Mouse (Mus musculus) ES-E14 (cell line): ENCODE measurements at regions not wholly inside any gene's neighbourhood (a gene's known extent, or its start where the extent isn't known, plus 50 kb on each side); places are given as distances from the start of the nearest gene placed in this dataset.

Experiments
- DNase-seq: peaks from one replicate; pipeline ENCODE4 v3.0.0-alpha.2; 2013; ENCODE audit warnings: low read depth, low spot score
- H3K27ac ChIP-seq: 2 replicates; pipeline ENCODE4 v1.5.1; 2012; ENCODE audit warnings: low read depth, mild to moderate bottlenecking, low read length, moderate library complexity, mixed read lengths; ENCODE audit not compliant: poor library complexity, insufficient read depth, severe bottlenecking
- H3K36me3 ChIP-seq: 2 replicates; pipeline ENCODE4 v1.6.1; 2012; ENCODE audit warnings: mild to moderate bottlenecking, low read length, moderate library complexity, mixed read lengths; ENCODE audit not compliant: control insufficient read depth, poor library complexity, insufficient read depth, severe bottlenecking
- H3K4me1 ChIP-seq, 2 experiments: fragments of 150-350 bp in 1 of 2; sonication (generic) in 1 of 2; 2 replicates each; pipeline ENCODE4 v1.6.1; 2012; ENCODE audit warnings: low read length in 2 of 2, mild to moderate bottlenecking in 1 of 2, mixed read lengths in 1 of 2; ENCODE audit not compliant: control insufficient read depth in 2 of 2, insufficient read depth in 2 of 2, poor library complexity in 1 of 2
- H3K4me3 ChIP-seq, 2 experiments: fragments of 150-350 bp in 1 of 2; sonication (generic) in 1 of 2; 2 replicates each; pipeline ENCODE4 v1.5.1; 2012; ENCODE audit warnings: low read length in 2 of 2, low read depth in 1 of 2, mild to moderate bottlenecking in 1 of 2, mixed read lengths in 1 of 2; ENCODE audit not compliant: insufficient read depth in 1 of 2, poor library complexity in 1 of 2, severe bottlenecking in 1 of 2
- H3K9ac ChIP-seq: 2 replicates; pipeline ENCODE4 v1.6.1; 2012; ENCODE audit warnings: low read depth, mild to moderate bottlenecking, low read length, mixed read lengths; ENCODE audit not compliant: poor library complexity, insufficient read depth, severe bottlenecking
- H3K9me3 ChIP-seq: fragments of 150-350 bp; sonication (generic); 2 replicates; pipeline ENCODE4 v1.6.1; 2012; ENCODE audit warnings: low read depth, mild to moderate bottlenecking, low read length; ENCODE audit not compliant: control insufficient read depth, insufficient read depth
- CHD2 ChIP-seq: IDR thresholded peaks from 2 replicates; pipeline ENCODE4 v1.6.1; 2014; ENCODE audit warnings: mild to moderate bottlenecking, low read depth, low read length, inconsistent platforms
- HCFC1 ChIP-seq: IDR thresholded peaks from 2 replicates; pipeline ENCODE4 v1.6.1; 2012; ENCODE audit warnings: low read length, inconsistent platforms, borderline replicate concordance; ENCODE audit not compliant: insufficient read depth
- MAFK ChIP-seq: IDR thresholded peaks from 2 replicates; pipeline ENCODE4 v1.6.1; 2014; ENCODE audit warnings: mild to moderate bottlenecking, low read depth, low read length, inconsistent platforms; ENCODE audit not compliant: insufficient read depth
- ZC3H11A ChIP-seq: IDR thresholded peaks from 2 replicates; pipeline ENCODE4 v1.6.1; 2012; ENCODE audit warnings: low read depth, mild to moderate bottlenecking, inconsistent platforms, low read length, borderline replicate concordance
- ZNF384 ChIP-seq: IDR thresholded peaks from 2 replicates; pipeline ENCODE4 v1.6.1; 2012; ENCODE audit warnings: low read depth, low read length, inconsistent platforms
- in situ Hi-C, 2 experiments: fragments of 600-800 bp; cut with MboI; formaldehyde crosslinking; loops; one replicate each; pipeline ENCODE4 v1.15.1; 2025; ENCODE audit warnings: low sequenced_read_pairs in 2 of 2, inconsistent platforms in 1 of 2; ENCODE audit not compliant: unreplicated experiment in 2 of 2

DNA sequence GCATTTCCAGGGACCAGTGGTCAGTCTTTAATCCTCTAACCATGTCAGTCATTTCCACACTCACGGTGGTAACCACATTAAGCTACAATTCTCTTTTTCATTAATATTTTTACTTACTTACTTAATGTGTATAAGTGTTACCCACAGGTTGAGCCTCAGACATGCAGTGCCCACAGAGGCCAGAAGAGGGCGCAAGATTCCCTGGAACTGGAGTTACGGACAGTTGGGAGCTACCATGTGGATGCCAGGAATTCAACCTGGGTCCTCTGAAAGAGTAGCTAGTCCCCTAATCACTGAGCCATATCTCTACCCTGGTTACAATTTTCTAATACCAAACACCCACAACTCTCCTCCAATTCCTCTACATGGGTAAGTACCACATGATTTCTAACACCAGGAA is 420.5 kb downstream of the Lrig3 start:
- H3K4me1 ChIP-seq, result no peaks in the 10 kb centered on the region
- no peaks in the 10 kb centered on the region for H3K36me3 ChIP-seq
- no peak overlapping the region for H3K4me3 ChIP-seq
- no peaks in the 10 kb centered on the region for H3K9me3 ChIP-seq
- H3K9ac ChIP-seq, result no peak overlapping the region
- TF ChIP-seq CHD2 (no peak), MAFK (no peak), HCFC1 (no peak), ZC3H11A (peak; percentile 52; the same call in 1 of the 2 replicates)
- no peak overlapping the region for H3K27ac ChIP-seq
- in situ Hi-C loops, result no loop called here
- DNase-seq, result peak; percentile 37

DNA sequence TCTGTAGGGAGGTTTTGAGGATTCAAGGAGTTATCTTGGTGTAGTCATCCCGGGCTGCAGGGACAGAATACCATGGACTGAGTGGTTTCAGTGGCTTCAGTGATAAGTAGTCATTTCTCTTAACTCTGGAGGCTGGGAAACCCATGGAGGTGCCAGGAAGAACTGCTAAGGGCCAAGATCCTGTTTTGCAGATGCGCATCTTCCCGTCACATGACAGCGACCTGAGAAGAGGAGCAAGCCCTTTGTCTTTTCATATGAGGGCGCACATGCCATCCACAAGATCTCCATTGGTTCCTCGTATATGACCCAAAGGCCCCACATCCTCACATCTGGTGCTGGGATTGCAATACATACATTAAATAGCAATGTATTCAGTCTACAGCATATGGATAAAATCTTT is 419.7 kb downstream of the Lrig3 start:
- Histone ChIP-seq H3K9me3 (no peaks in the 10 kb centered on the region), H3K4me3 (no peak overlapping the region), H3K4me1 (no peaks in the 10 kb centered on the region), H3K9ac (no peak overlapping the region), H3K36me3 (no peaks in the 10 kb centered on the region), H3K27ac (no peak overlapping the region)
- TF ChIP-seq HCFC1 (no peak), CHD2 (no peak), ZC3H11A (no peak), ZNF384 (no peak), MAFK (no peak)
- in situ Hi-C loops, result no loop called here
- DNase-seq, result no peak

DNA sequence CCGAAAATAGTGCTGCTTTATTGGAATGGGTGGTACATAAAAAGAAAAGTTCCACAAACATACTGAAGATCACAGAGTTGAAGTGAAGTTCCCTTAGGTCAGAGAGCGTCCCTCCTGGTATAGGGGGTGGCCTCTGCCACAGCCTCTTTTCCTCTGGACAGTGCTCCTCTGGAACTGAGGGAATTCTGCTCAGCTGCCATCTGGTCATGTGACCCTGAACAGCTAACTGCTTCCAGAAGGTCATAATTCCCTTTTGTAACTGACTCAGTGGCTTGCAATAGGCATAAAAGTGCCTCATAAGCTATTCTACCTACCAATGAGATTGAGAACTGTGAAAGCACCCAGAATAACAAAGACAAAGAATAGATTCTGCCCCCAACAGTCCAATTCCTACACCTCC is 414.4 kb downstream of the Lrig3 start:
- in situ Hi-C loops, result no loop called here
- no peak for TF ChIP-seq ZC3H11A
- no peak for TF ChIP-seq MAFK
- no peak for TF ChIP-seq CHD2
- TF ChIP-seq ZNF384, result no peak
- no peak for TF ChIP-seq HCFC1
- H3K9me3 ChIP-seq, result no peaks in the 10 kb centered on the region
- H3K9ac ChIP-seq, result no peak overlapping the region
- no peaks in the 10 kb centered on the region for H3K36me3 ChIP-seq
- DNase-seq, result no peak
- H3K4me3 ChIP-seq, result no peak overlapping the region
- 0 out of 4 replicates have a peak, but pooled peaks cover 0 to 1% of the 10 kb centered on the region in 2 experiments for H3K4me1 ChIP-seq
- no peak overlapping the region for H3K27ac ChIP-seq

DNA sequence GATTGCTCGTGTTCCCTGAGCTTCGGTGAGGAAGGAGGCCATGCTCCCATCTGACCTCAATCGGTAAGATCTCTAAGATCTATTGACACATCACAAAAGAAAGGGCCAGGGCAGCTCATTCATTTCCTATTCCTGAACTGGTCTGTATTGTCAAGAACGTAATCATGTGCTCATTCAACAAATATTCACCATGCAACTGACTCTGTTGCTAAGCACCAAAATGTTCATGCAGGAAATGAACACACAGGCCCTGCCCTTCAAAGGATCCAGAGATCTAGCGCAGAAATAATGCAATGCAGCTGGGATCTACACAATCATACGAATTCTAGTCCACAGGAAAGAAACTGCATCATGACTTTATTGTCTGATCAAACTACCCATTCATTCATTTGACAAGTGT is 413.3 kb downstream of the Lrig3 start:
- Histone ChIP-seq H3K27ac (no peak overlapping the region), H3K9ac (no peak overlapping the region), H3K36me3 (no peaks in the 10 kb centered on the region), H3K9me3 (no peaks in the 10 kb centered on the region), H3K4me3 (no peak overlapping the region), H3K4me1 (0 out of 4 replicates have a peak, but pooled peaks cover 0 to 1% of the 10 kb centered on the region in 2 experiments)
- DNase-seq, result no peak
- in situ Hi-C loops, result no loop called here
- no peak for TF ChIP-seq CHD2
- no peak for TF ChIP-seq ZNF384
- TF ChIP-seq MAFK, result no peak
- no peak for TF ChIP-seq ZC3H11A
- TF ChIP-seq HCFC1, result no peak

DNA sequence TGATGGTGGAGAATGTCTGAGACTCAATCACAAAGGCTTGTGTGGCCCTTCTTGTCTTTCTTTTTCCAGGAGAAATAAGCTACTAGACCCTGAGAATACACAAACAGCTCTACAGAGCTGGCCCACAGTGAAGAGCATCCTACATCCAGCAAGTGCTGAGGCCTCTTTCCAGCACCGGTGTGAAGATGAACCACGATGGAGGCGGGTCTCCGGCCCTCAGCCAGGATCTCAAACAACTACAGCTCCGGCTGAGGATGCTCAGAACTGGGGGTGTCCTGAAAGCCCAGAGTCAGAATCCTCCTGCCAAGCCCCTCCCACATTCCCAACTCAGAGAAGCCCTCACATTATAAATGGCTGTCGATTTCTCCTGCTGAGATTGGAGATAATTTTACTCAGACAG is 407.9 kb downstream of the Lrig3 start:
- 0 out of 4 replicates have a peak, but pooled peaks cover 0 to 3% of the 10 kb centered on the region in 2 experiments for H3K4me1 ChIP-seq
- no peak overlapping the region for H3K4me3 ChIP-seq
- H3K27ac ChIP-seq, result no peak overlapping the region
- DNase-seq, result no peak
- in situ Hi-C loops, result no loop called here
- no peaks in the 10 kb centered on the region for H3K9me3 ChIP-seq
- TF ChIP-seq ZC3H11A (no peak), ZNF384 (no peak), HCFC1 (no peak), MAFK (no peak), CHD2 (no peak)
- no peak overlapping the region for H3K9ac ChIP-seq
- H3K36me3 ChIP-seq, result no peaks in the 10 kb centered on the region
